Mouse (Mus musculus): ENCODE measurements around the gene Wfdc1. TPM values are rescaled to one million over a fixed set of nuclear protein-coding genes. Genes with fewer than 3 reads are reported as not detected.

Wfdc1 gene
- total and polyA plus RNA-seq, 3 experiments, result not detected

GRCm38 (mm10) chr8:119702965-119703364 is 36.8 kb downstream of the Wfdc1 start:
- Histone ChIP-seq H3K36me3 (replicated peaks) (no peaks in the 10 kb centered on the region), H3K9me3 (replicated peaks) (no peaks in the 10 kb centered on the region), H3K27me3 (ENCODE audit: insufficient read depth, low read length) (no peaks in the 10 kb centered on the region; the same call in 1 of the 2 replicates), H3K4me3 (ENCODE audit: low read depth, low read length) (no peak overlapping the region), H3K4me1 (ENCODE audit: insufficient read depth, low read depth, low read length) (no peaks in the 10 kb centered on the region)
- TF ChIP-seq POLR2AphosphoS5 (IDR thresholded peaks at IDR 0.05; ENCODE audit: insufficient replicate concordance, low read depth, low read length) (no peak), GATA2 (IDR thresholded peaks at IDR 0.05; ENCODE audit: borderline replicate concordance, low read depth, low read length) (no peak), GATA1 (IDR thresholded peaks at IDR 0.05; ENCODE audit: borderline replicate concordance, low read length) (no peak), TAL1 (conservative IDR thresholded peaks at IDR 0.05; ENCODE audit: low read depth, low read length) (no peak), CTCF (IDR thresholded peaks at IDR 0.05; ENCODE audit: low read depth, low read length) (no peak)
- ATAC-seq (ENCODE audit: extremely low read depth, insufficient number of reproducible peaks, low FRiP score, poor library complexity, severe bottlenecking) (no peak), DNase-seq (ENCODE audit: low spot score) (no peak)

- Histone ChIP-seq H3K36me3 (replicated peaks) (no peaks in the 10 kb centered on the region), H3K27me3 (ENCODE audit: insufficient read depth, low read length) (peaks cover 8% of the 10 kb centered on the region; the same call in 1 of the 2 replicates), H3K9me3 (replicated peaks) (no peaks in the 10 kb centered on the region), H3K4me3 (ENCODE audit: low read depth, low read length) (no peak overlapping the region), H3K4me1 (ENCODE audit: insufficient read depth, low read depth, low read length) (no peaks in the 10 kb centered on the region)
- no peak for ATAC-seq (ENCODE audit: extremely low read depth, insufficient number of reproducible peaks, low FRiP score, poor library complexity, severe bottlenecking)
- TF ChIP-seq CTCF (IDR thresholded peaks at IDR 0.05; ENCODE audit: low read depth, low read length) (no peak), GATA2 (IDR thresholded peaks at IDR 0.05; ENCODE audit: borderline replicate concordance, low read depth, low read length) (no peak), POLR2AphosphoS5 (IDR thresholded peaks at IDR 0.05; ENCODE audit: insufficient replicate concordance, low read depth, low read length) (no peak), GATA1 (IDR thresholded peaks at IDR 0.05; ENCODE audit: borderline replicate concordance, low read length) (no peak), TAL1 (conservative IDR thresholded peaks at IDR 0.05; ENCODE audit: low read depth, low read length) (no peak)
- DNase-seq (ENCODE audit: low spot score), result no peak
These were observed 41.0 kb downstream of the Wfdc1 start for GRCm38 (mm10) chr8:119707146-119707545.

GRCm38 (mm10) chr8:119708471-119708870 is 42.3 kb downstream of the Wfdc1 start:
- H3K4me3 ChIP-seq (ENCODE audit: low read depth, low read length), result no peak overlapping the region
- ATAC-seq (ENCODE audit: extremely low read depth, insufficient number of reproducible peaks, low FRiP score, poor library complexity, severe bottlenecking), result no peak
- no peaks in the 10 kb centered on the region for H3K9me3 ChIP-seq (replicated peaks)
- TF ChIP-seq GATA1 (IDR thresholded peaks at IDR 0.05; ENCODE audit: borderline replicate concordance, low read length), result no peak
- no peak for TF ChIP-seq CTCF (IDR thresholded peaks at IDR 0.05; ENCODE audit: low read depth, low read length)
- no peak for TF ChIP-seq POLR2AphosphoS5 (IDR thresholded peaks at IDR 0.05; ENCODE audit: insufficient replicate concordance, low read depth, low read length)
- TF ChIP-seq TAL1 (conservative IDR thresholded peaks at IDR 0.05; ENCODE audit: low read depth, low read length), result no peak
- TF ChIP-seq GATA2 (IDR thresholded peaks at IDR 0.05; ENCODE audit: borderline replicate concordance, low read depth, low read length), result no peak
- H3K36me3 ChIP-seq (replicated peaks), result no peaks in the 10 kb centered on the region
- DNase-seq (ENCODE audit: low spot score), result no peak
- H3K4me1 ChIP-seq (ENCODE audit: insufficient read depth, low read depth, low read length), result no peaks in the 10 kb centered on the region
- H3K27me3 ChIP-seq (ENCODE audit: insufficient read depth, low read length), result peaks cover 10% of the 10 kb centered on the region; the same call in 1 of the 2 replicates

- no peak for TF ChIP-seq CTCF (IDR thresholded peaks at IDR 0.05; ENCODE audit: low read depth, low read length)
- TF ChIP-seq POLR2AphosphoS5 (IDR thresholded peaks at IDR 0.05; ENCODE audit: insufficient replicate concordance, low read depth, low read length), result no peak
- no peak for TF ChIP-seq GATA2 (IDR thresholded peaks at IDR 0.05; ENCODE audit: borderline replicate concordance, low read depth, low read length)
- no peak for TF ChIP-seq GATA1 (IDR thresholded peaks at IDR 0.05; ENCODE audit: borderline replicate concordance, low read length)
- no peak for TF ChIP-seq TAL1 (conservative IDR thresholded peaks at IDR 0.05; ENCODE audit: low read depth, low read length)
- no peak for ATAC-seq (ENCODE audit: extremely low read depth, insufficient number of reproducible peaks, low FRiP score, poor library complexity, severe bottlenecking)
- no peaks in the 10 kb centered on the region for H3K4me1 ChIP-seq (ENCODE audit: insufficient read depth, low read depth, low read length)
These were observed 42.9 kb downstream of the Wfdc1 start for GRCm38 (mm10) chr8:119708878-119709702.

GRCm38 (mm10) chr8:119709703-119710093 is 43.5 kb downstream of the Wfdc1 start:
- peaks cover 10% of the 10 kb centered on the region; the same call in 1 of the 2 replicates for H3K27me3 ChIP-seq (ENCODE audit: insufficient read depth, low read length)
- no peak for ATAC-seq (ENCODE audit: extremely low read depth, insufficient number of reproducible peaks, low FRiP score, poor library complexity, severe bottlenecking)

More at GRCm38 (mm10) chr8:119708878-119709702, 42.9 kb downstream of the Wfdc1 start:
- Histone ChIP-seq H3K36me3 (replicated peaks) (no peaks in the 10 kb centered on the region), H3K27me3 (ENCODE audit: insufficient read depth, low read length) (peaks cover 10% of the 10 kb centered on the region; the same call in 1 of the 2 replicates), H3K4me3 (ENCODE audit: low read depth, low read length) (no peak overlapping the region), H3K9me3 (replicated peaks) (no peaks in the 10 kb centered on the region)
- no peak for DNase-seq (ENCODE audit: low spot score)

GRCm38 (mm10) chr8:119712226-119712625 is 46.1 kb downstream of the Wfdc1 start:
- H3K4me3 ChIP-seq (ENCODE audit: low read depth, low read length), result no peak overlapping the region
- no peaks in the 10 kb centered on the region for H3K36me3 ChIP-seq (replicated peaks)
- H3K27me3 ChIP-seq (ENCODE audit: insufficient read depth, low read length), result peaks cover 13% of the 10 kb centered on the region; the same call in 1 of the 2 replicates
- H3K9me3 ChIP-seq (replicated peaks), result no peaks in the 10 kb centered on the region
- H3K4me1 ChIP-seq (ENCODE audit: insufficient read depth, low read depth, low read length), result no peaks in the 10 kb centered on the region
- ATAC-seq (ENCODE audit: extremely low read depth, insufficient number of reproducible peaks, low FRiP score, poor library complexity, severe bottlenecking) (no peak), DNase-seq (ENCODE audit: low spot score) (no peak)
- TF ChIP-seq GATA1 (IDR thresholded peaks at IDR 0.05; ENCODE audit: borderline replicate concordance, low read length) (no peak), GATA2 (IDR thresholded peaks at IDR 0.05; ENCODE audit: borderline replicate concordance, low read depth, low read length) (no peak), TAL1 (conservative IDR thresholded peaks at IDR 0.05; ENCODE audit: low read depth, low read length) (no peak), CTCF (IDR thresholded peaks at IDR 0.05; ENCODE audit: low read depth, low read length) (no peak), POLR2AphosphoS5 (IDR thresholded peaks at IDR 0.05; ENCODE audit: insufficient replicate concordance, low read depth, low read length) (no peak)

More at GRCm38 (mm10) chr8:119709703-119710093, 43.5 kb downstream of the Wfdc1 start:
- no peaks in the 10 kb centered on the region for H3K4me1 ChIP-seq (ENCODE audit: insufficient read depth, low read depth, low read length)
- no peaks in the 10 kb centered on the region for H3K36me3 ChIP-seq (replicated peaks)
- no peaks in the 10 kb centered on the region for H3K9me3 ChIP-seq (replicated peaks)
- DNase-seq (ENCODE audit: low spot score), result no peak
- no peak overlapping the region for H3K4me3 ChIP-seq (ENCODE audit: low read depth, low read length)
- TF ChIP-seq POLR2AphosphoS5 (IDR thresholded peaks at IDR 0.05; ENCODE audit: insufficient replicate concordance, low read depth, low read length) (no peak), CTCF (IDR thresholded peaks at IDR 0.05; ENCODE audit: low read depth, low read length) (no peak), GATA2 (IDR thresholded peaks at IDR 0.05; ENCODE audit: borderline replicate concordance, low read depth, low read length) (no peak), GATA1 (IDR thresholded peaks at IDR 0.05; ENCODE audit: borderline replicate concordance, low read length) (no peak), TAL1 (conservative IDR thresholded peaks at IDR 0.05; ENCODE audit: low read depth, low read length) (no peak)

All from G1E (cell line).